Mouse (Mus musculus): Measurements from ENCODE around the gene Mmachc. TPM values are rescaled to one million over a fixed set of nuclear protein-coding genes. Genes with fewer than 3 reads are reported as not detected.
"Not testable (repeated sequence)": the region's sequence is repeated elsewhere in the genome, so short reads cannot be mapped to it uniquely, and the experiment has no call there.

Mmachc gene
- total and polyA plus RNA-seq, 3 experiments, result 10.0 to 32.1 (median 15.4) TPM

- H3K27ac ChIP-seq (ENCODE audit: insufficient read depth, low read depth), result no peak overlapping the region
- peaks cover 7 to 29% of the 10 kb centered on the region in 2 experiments; a peak in 3 of 4 replicates for H3K4me1 ChIP-seq (ENCODE audit: control insufficient read depth in 1 of 2, insufficient read depth in 2 of 2)
- H3K79me2 ChIP-seq (replicated peaks; ENCODE audit: control insufficient read depth, extremely low read depth, insufficient read depth, poor library complexity, severe bottlenecking), result no peaks in the 10 kb centered on the region
- H3K9me3 ChIP-seq (replicated peaks; ENCODE audit: low read length), result no peaks in the 10 kb centered on the region
- TF ChIP-seq ETS1 (conservative IDR thresholded peaks at IDR 0.05; ENCODE audit: low read depth, low read length), result no peak
- TF ChIP-seq JUND (conservative IDR thresholded peaks at IDR 0.05; ENCODE audit: low read depth, low read length), result peak; percentile 94
- 0 out of 2 replicates have a peak, but pooled peaks have one; percentile 35 for TF ChIP-seq MAFK (IDR thresholded peaks at IDR 0.05; ENCODE audit: insufficient replicate concordance, low read length)
- no peak for TF ChIP-seq NELFE (IDR thresholded peaks at IDR 0.05; ENCODE audit: low read depth, low read length)
- no peak for TF ChIP-seq KAT2A (IDR thresholded peaks at IDR 0.05; ENCODE audit: insufficient replicate concordance, low read length)
- peak; percentile 85 for TF ChIP-seq JUN (IDR thresholded peaks at IDR 0.05; ENCODE audit: insufficient read depth, low read depth, low read length)
- TF ChIP-seq USF2 (conservative IDR thresholded peaks at IDR 0.05; ENCODE audit: low read depth, low read length), result no peak
- no peak for TF ChIP-seq ZMIZ1 (IDR thresholded peaks at IDR 0.05; ENCODE audit: low read depth, low read length)
- peak; percentile 78 for TF ChIP-seq EP300 (IDR thresholded peaks at IDR 0.05; ENCODE audit: low read length)
- no peak for TF ChIP-seq PAX5 (IDR thresholded peaks at IDR 0.05; ENCODE audit: low read length)
- TF ChIP-seq RCOR1 (conservative IDR thresholded peaks at IDR 0.05; ENCODE audit: low read depth, low read length), result 0 out of 2 replicates have a peak, but pooled peaks have one; percentile 20
- peak; percentile 93 for TF ChIP-seq IRF4 (IDR thresholded peaks at IDR 0.05; ENCODE audit: low read depth, low read length)
- H3K27me3 ChIP-seq (replicated peaks), result no peaks in the 10 kb centered on the region
- no peak overlapping the region for H3K4me3 ChIP-seq (replicated peaks in 1 of 3; ENCODE audit: low read depth in 2 of 3, low read length in 2 of 3, poor library complexity in 1 of 3)
- dilution Hi-C loops (cut with MboI; ENCODE audit: extremely low pct_ligation_motif_present, extremely low pct_unique_long_range_greater_than_20kb, low sequenced_read_pairs) (no loop called here), in situ Hi-C loops (cut with MboI; ENCODE audit: low pct_ligation_motif_present, low pct_unique_long_range_greater_than_20kb, low sequenced_read_pairs) (no loop called here)
- no peaks in the 10 kb centered on the region for H3K36me3 ChIP-seq (replicated peaks in 1 of 2; ENCODE audit: control insufficient read depth in 1 of 2, insufficient read depth in 1 of 2, low read length in 1 of 2)
- H3K4me2 ChIP-seq (ENCODE audit: insufficient read depth, low read depth, poor library complexity, severe bottlenecking), result peak overlapping the region; percentile 44; the same call in 1 of the 2 replicates
- H3K9ac ChIP-seq (ENCODE audit: insufficient read depth, low read depth), result no peak overlapping the region
- no peak for DNase-seq (ENCODE audit: extremely low read depth)
These were observed 32.2 kb downstream of the Mmachc start for GRCm38 (mm10) chr4:116676027-116676426.

- H3K79me2 ChIP-seq (replicated peaks; ENCODE audit: control insufficient read depth, extremely low read depth, insufficient read depth, poor library complexity, severe bottlenecking); H3K4me3 ChIP-seq (replicated peaks in 1 of 3; ENCODE audit: low read depth in 2 of 3, low read length in 2 of 3, poor library complexity in 1 of 3); in situ Hi-C loops (cut with MboI; ENCODE audit: low pct_ligation_motif_present, low pct_unique_long_range_greater_than_20kb, low sequenced_read_pairs); H3K9ac ChIP-seq (ENCODE audit: insufficient read depth, low read depth); H3K27me3 ChIP-seq (replicated peaks); H3K4me2 ChIP-seq (ENCODE audit: insufficient read depth, low read depth, poor library complexity, severe bottlenecking); dilution Hi-C loops (cut with MboI; ENCODE audit: extremely low pct_ligation_motif_present, extremely low pct_unique_long_range_greater_than_20kb, low sequenced_read_pairs); H3K27ac ChIP-seq (ENCODE audit: insufficient read depth, low read depth); H3K36me3 ChIP-seq (replicated peaks in 1 of 2; ENCODE audit: control insufficient read depth in 1 of 2, insufficient read depth in 1 of 2, low read length in 1 of 2); DNase-seq (ENCODE audit: extremely low read depth); H3K9me3 ChIP-seq (replicated peaks; ENCODE audit: low read length): not testable (repeated sequence)
- H3K4me1 ChIP-seq (ENCODE audit: control insufficient read depth in 1 of 2, insufficient read depth in 2 of 2), result peaks cover 7 to 29% of the 10 kb centered on the region in 2 experiments; a peak in 3 of 4 replicates
- TF ChIP-seq IRF4 (IDR thresholded peaks at IDR 0.05; ENCODE audit: low read depth, low read length) (0 out of 2 replicates have a peak, but pooled peaks have one; percentile 31), ZNF384 (IDR thresholded peaks at IDR 0.05; ENCODE audit: low read depth, low read length) (peak; percentile 81)
These were observed 33.4 kb downstream of the Mmachc start for GRCm38 (mm10) chr4:116674761-116675160.

- dilution Hi-C loops (cut with MboI; ENCODE audit: extremely low pct_ligation_motif_present, extremely low pct_unique_long_range_greater_than_20kb, low sequenced_read_pairs), result no loop called here
- Histone ChIP-seq H3K4me2 (ENCODE audit: insufficient read depth, low read depth, poor library complexity, severe bottlenecking) (no peak overlapping the region), H3K4me3 (replicated peaks in 1 of 3; ENCODE audit: low read depth in 2 of 3, low read length in 2 of 3, poor library complexity in 1 of 3) (no peak overlapping the region), H3K9ac (ENCODE audit: insufficient read depth, low read depth) (no peak overlapping the region), H3K4me1 (ENCODE audit: control insufficient read depth in 1 of 2, insufficient read depth in 2 of 2) (peaks cover 13 to 37% of the 10 kb centered on the region in 2 experiments), H3K36me3 (replicated peaks in 1 of 2; ENCODE audit: control insufficient read depth in 1 of 2, insufficient read depth in 1 of 2, low read length in 1 of 2) (no peaks in the 10 kb centered on the region), H3K27me3 (replicated peaks) (no peaks in the 10 kb centered on the region), H3K79me2 (replicated peaks; ENCODE audit: control insufficient read depth, extremely low read depth, insufficient read depth, poor library complexity, severe bottlenecking) (no peaks in the 10 kb centered on the region), H3K9me3 (replicated peaks; ENCODE audit: low read length) (no peaks in the 10 kb centered on the region), H3K27ac (ENCODE audit: insufficient read depth, low read depth) (no peak overlapping the region)
- TF ChIP-seq MAFK (IDR thresholded peaks at IDR 0.05; ENCODE audit: insufficient replicate concordance, low read length), result no peak
- TF ChIP-seq CHD2 (IDR thresholded peaks at IDR 0.05; ENCODE audit: low read length), result no peak
- no peak for TF ChIP-seq SIN3A (IDR thresholded peaks at IDR 0.05; ENCODE audit: low read length)
- no peak for TF ChIP-seq PAX5 (IDR thresholded peaks at IDR 0.05; ENCODE audit: low read length)
- no peak for TF ChIP-seq MAX (IDR thresholded peaks at IDR 0.05; ENCODE audit: low read length)
- TF ChIP-seq POLR2AphosphoS2 (IDR thresholded peaks at IDR 0.05; ENCODE audit: low read depth, low read length), result no peak
- TF ChIP-seq IRF4 (IDR thresholded peaks at IDR 0.05; ENCODE audit: low read depth, low read length), result no peak
- no peak for TF ChIP-seq POLR2A (IDR thresholded peaks at IDR 0.05; ENCODE audit: low read depth, low read length)
- no peak for TF ChIP-seq CTCF (conservative IDR thresholded peaks at IDR 0.05 in 1 of 2, IDR thresholded peaks at IDR 0.05 in 1 of 2; ENCODE audit: low read depth in 2 of 2, low read length in 2 of 2)
- no peak for TF ChIP-seq RAD21 (IDR thresholded peaks at IDR 0.05; ENCODE audit: low read depth, low read length)
- TF ChIP-seq RCOR1 (conservative IDR thresholded peaks at IDR 0.05; ENCODE audit: low read depth, low read length), result no peak
- TF ChIP-seq USF2 (conservative IDR thresholded peaks at IDR 0.05; ENCODE audit: low read depth, low read length), result no peak
- TF ChIP-seq MAZ (IDR thresholded peaks at IDR 0.05; ENCODE audit: low read depth, low read length), result no peak
- no peak for TF ChIP-seq ZMIZ1 (IDR thresholded peaks at IDR 0.05; ENCODE audit: low read depth, low read length)
- no peak for TF ChIP-seq GABPA (IDR thresholded peaks at IDR 0.05; ENCODE audit: insufficient replicate concordance, low read depth, low read length)
- DNase-seq (ENCODE audit: extremely low read depth), result no peak
- in situ Hi-C loops (cut with MboI; ENCODE audit: low pct_ligation_motif_present, low pct_unique_long_range_greater_than_20kb, low sequenced_read_pairs), result no loop called here
These were observed 35.4 kb downstream of the Mmachc start for GRCm38 (mm10) chr4:116672785-116673184.

Data from CH12.LX (cell line).